Mouse (Mus musculus): ENCODE results near the gene Cyp4a31. TPM values are rescaled to one million over a fixed set of nuclear protein-coding genes. Genes with fewer than 3 reads are reported as not detected.
"Not testable (repeated sequence)": the region's sequence is repeated elsewhere in the genome, so short reads cannot be mapped to it uniquely, and the experiment has no call there.

Cyp4a31 gene
- total RNA-seq (2014; fragmentation: Nextera tagmentation) (not detected in 2 replicates), total RNA-seq (2017) (not detected in 2 replicates)

GRCm38 (mm10) chr4:115563401-115563800 lies at the start of gene Cyp4a31:
Gene Cyp4a31 (plus strand): TSS chr4:115563649.
- ATAC-seq (replicated peaks; ENCODE audit: low FRiP score, low TSS enrichment, poor library complexity, severe bottlenecking) = no peak

DNA sequence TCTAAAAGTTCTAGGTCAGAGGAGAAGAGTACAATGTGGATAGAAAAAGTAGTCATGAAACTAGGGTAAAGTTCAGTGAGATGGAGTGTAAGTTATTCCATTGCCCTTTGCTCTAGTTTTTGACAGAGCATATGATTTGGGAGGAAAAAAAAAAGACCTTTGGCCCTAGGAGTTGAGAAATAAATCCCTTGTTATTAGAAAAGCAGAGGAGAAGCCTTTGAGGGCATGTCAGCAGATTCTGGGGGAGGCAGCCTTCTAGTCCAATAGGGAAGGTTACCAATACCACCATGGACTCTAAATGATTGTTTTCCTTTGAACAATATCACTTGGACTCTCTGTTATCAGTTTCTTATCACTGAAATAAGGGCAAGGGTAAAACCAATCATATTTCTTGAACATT lies 49.5 kb upstream of the Cyp4a31 start:
- not testable (repeated sequence) for ATAC-seq (replicated peaks; ENCODE audit: low FRiP score, low TSS enrichment, poor library complexity, severe bottlenecking)

- ATAC-seq (replicated peaks; ENCODE audit: low FRiP score, low TSS enrichment, poor library complexity, severe bottlenecking) = not testable (repeated sequence)
These were observed 45.4 kb upstream of the Cyp4a31 start, which contains the start of gene Cyp4a10 for GRCm38 (mm10) chr4:115518000-115518399. Gene Cyp4a10 (plus strand): TSS chr4:115518264.

GRCm38 (mm10) chr4:115519444-115519843 lies 44.0 kb upstream of the Cyp4a31 start:
- no peak for ATAC-seq (replicated peaks; ENCODE audit: low FRiP score, low TSS enrichment, poor library complexity, severe bottlenecking)

DNA sequence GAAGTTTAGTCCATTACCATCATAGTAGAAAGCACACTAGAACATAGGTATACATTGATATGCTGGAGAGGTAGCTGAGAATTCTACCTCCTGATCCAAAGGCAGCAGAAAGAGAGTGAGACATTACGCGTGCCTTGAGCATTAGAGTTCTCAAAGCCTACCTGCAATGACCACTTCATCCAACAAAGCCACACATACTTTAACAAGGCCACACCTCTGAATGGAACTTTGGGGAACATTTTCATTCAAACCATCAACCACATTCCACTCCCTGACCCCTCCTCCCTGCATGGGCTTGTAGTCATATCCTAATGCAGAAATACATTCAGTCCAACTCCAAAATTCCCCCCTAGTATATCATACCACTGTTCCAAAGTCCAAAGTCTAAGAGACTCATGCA lies 41.7 kb upstream of the Cyp4a31 start:
- no peak for ATAC-seq (replicated peaks; ENCODE audit: low FRiP score, low TSS enrichment, poor library complexity, severe bottlenecking)

DNA sequence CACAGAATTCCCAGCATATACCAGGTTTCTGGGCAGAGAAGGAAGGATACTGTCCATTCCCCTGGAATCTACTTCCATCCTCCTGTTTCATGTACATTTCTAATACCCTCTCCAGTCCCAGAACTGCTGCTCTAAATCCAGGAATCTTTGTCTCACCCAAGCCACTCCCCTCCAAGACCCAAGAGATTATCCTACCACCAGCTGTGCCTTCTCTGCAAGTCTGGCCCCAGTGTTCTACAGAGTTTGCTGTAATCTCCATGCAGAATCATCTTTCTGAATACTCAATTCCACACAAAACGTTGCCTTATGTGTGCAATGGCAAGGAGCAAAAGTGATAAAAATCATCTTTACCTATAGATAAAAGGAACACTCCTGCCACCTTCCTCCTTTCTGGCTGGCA lies 18.3 kb upstream of the Cyp4a31 start:
- no peak for ATAC-seq (replicated peaks; ENCODE audit: low FRiP score, low TSS enrichment, poor library complexity, severe bottlenecking)

DNA sequence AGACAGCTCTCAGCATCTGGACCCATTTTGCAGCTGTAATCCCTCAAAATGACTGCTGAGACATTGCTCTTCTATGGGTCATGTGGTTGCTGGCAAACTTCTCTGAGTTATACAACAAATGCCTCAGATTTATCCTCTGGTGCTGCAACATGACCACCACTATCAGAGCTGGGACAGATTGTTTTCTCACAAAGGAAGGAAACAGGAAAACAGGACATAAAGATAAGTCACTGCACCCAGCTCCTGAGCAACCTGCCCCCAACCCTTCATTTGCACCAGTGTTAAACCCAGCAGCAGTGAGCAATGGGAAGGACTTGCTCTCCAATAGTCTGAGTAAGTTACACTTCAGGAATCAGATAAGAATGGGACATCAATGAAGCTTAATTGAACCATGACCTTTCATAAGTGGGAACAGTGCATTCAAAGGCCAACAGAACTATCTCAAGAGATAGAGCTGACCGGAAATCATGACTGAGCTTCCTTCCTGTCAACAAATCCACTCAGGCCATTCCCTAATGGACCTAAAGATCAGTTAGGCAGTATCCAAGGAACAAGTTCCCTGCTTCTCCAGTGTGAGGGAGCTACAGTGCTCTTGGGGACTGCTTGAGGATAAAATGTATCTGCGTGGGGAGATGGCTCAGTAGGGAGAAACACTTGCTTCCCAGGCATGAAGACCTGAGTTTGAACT lies 17.2 kb upstream of the Cyp4a31 start:
- no peak for ATAC-seq (replicated peaks; ENCODE audit: low FRiP score, low TSS enrichment, poor library complexity, severe bottlenecking)

DNA sequence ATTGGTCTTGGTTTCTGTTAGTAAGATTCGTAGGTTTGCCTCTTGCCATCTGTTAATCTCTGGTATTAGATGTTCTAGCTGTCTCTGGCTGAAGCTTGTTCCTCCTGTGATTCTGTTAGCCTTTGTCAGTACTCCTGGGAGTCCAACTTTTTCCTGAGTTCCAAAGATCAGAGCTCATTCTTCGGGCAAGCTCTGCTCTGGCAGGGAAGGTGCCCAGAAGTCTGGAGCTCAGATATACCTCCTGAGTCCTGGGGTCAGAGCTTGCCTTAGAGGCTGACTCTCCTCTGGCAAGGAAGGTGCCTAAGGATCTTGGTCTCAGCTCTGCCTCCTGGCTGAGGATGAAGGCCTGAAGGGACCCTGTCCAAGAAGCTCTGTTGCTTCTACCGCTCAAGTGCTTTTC lies 10.7 kb upstream of the Cyp4a31 start:
- no peak for ATAC-seq (replicated peaks; ENCODE audit: low FRiP score, low TSS enrichment, poor library complexity, severe bottlenecking)

- ATAC-seq (replicated peaks; ENCODE audit: low FRiP score, low TSS enrichment, poor library complexity, severe bottlenecking) = no peak
These were observed 7.9 kb upstream of the Cyp4a31 start for GRCm38 (mm10) chr4:115555513-115555912.

DNA sequence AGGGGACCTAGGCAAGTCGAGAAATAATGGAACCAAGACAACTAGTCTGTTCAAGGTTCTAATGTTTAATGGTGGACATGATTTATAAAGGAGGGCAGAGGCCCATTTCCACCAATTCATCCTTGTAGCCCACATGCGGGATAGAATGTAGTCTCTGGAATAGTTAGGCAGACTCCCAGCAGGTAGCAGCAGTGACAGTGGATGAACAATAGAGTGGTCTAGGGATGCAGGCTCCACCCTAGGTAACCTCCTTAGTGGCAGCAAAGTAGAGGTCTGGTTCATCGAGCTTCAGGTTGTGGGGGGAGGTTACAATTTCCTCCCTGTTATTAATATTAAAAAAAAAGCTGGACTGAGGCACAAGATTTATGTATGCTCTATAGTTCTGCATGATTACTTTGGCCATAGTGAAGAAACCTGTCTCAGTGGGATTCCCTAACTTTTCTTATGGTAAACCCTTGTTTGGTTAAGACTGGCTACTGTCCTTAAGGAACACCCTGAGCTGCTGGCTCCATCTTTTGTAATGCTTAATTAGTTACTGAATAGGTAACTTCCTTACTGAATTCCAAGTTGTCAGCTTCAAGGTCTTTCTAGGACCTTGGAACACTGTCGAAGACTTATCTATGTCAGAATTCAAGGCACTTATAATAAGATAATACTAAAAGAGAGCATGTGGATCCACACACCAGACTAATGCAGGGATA lies 5.4 kb upstream of the Cyp4a31 start:
- ATAC-seq (replicated peaks; ENCODE audit: low FRiP score, low TSS enrichment, poor library complexity, severe bottlenecking) = no peak

DNA sequence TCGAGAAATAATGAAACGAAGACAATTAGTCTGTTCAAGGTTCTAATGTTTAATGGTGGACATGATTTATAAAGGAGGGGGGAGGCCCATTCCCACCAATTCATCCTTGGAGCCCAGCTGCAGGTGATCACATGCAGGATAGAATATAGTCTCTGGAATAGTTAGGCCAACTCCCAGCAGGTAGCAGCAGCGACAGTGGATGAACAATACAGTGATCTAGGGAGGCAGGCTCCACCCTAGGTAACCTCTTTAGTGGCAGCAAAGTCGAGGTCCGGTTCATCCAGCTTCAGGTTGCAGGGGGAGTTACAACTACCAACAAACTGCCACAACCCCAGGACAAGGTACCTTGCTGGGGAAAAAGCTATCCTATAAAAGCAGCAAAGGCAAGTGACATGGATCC lies 2.2 kb upstream of the Cyp4a31 start:
- ATAC-seq (replicated peaks; ENCODE audit: low FRiP score, low TSS enrichment, poor library complexity, severe bottlenecking) = not testable (repeated sequence)

DNA sequence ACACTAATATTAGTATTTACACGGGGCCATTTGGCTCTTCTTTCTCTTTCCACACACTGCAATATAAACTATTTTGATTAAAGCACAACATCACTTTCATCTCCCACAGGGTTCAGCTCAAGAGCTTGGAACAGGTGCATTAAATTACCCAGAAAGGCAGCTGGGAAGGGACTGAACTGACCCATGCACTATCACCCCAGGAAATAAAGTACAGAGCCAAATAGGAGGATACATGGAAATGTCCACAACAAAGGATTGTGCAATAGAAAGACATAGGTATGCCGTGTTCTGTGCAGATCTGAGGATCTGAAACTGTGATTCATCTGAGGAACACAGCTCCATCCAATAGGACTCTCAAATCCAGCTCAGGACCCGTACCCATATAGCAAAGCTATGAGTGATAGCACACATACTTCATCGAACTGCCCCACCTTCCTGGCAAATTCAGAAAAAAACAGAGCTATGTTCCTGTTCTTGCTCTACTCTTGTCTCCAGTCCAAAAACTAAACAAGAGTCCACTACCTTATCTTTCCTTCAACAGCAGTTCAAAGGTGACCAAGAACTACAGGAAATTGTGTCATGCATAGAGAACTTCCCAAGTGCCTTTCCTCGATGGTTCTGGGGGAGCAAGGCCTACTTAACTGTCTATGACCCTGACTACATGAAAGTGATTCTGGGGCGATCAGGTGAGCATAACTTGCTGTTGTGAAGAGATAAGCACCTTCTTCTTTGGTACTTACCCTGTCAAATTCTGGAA lies 1.2 kb downstream of the Cyp4a31 start:
- ATAC-seq (replicated peaks; ENCODE audit: low FRiP score, low TSS enrichment, poor library complexity, severe bottlenecking) = not testable (repeated sequence)

GRCm38 (mm10) chr4:115575255-115575654 lies 11.8 kb downstream of the Cyp4a31 start:
- no peak for ATAC-seq (replicated peaks; ENCODE audit: low FRiP score, low TSS enrichment, poor library complexity, severe bottlenecking)

- ATAC-seq (replicated peaks; ENCODE audit: low FRiP score, low TSS enrichment, poor library complexity, severe bottlenecking) = no peak
These were observed 12.3 kb downstream of the Cyp4a31 start for GRCm38 (mm10) chr4:115575776-115576175.

DNA sequence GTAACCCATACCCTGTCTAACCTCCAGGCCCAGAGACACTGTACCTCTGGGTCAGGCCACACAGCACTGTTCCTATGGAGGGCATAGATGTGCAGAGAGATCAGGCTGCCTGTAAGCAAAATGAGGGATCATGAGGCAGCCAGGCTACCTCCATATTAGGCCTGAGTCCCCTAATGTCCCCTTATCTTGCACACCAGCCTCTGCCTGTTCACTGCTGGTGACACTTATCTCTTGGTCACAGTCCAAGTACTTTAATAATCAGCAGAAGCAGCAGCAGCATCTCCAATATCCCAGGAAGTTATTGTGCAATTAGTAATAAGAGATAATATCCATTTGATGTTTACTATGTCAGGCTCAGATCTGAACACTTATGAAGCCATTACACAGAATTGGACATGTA lies 19.6 kb downstream of the Cyp4a31 start:
- ATAC-seq (replicated peaks; ENCODE audit: low FRiP score, low TSS enrichment, poor library complexity, severe bottlenecking) = peak; percentile 100

DNA sequence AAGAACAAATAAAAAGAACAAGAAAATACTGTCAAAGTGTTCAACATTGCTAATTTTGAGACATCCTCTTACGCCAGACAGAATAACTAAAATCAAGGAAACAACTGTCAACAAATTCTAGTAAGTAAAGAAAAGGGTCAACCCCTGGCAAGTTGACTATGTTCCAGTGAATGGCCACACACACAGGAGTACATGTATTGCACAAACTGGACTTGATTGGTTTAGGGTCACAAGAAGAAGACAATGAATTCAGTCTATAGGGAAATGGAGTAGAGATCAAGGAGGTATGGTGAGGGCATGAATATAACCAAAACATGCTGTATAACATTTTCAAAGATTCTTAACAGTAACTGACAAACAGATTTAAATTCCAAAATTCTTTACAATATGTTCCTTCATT lies 32.9 kb downstream of the Cyp4a31 start:
- ATAC-seq (replicated peaks; ENCODE audit: low FRiP score, low TSS enrichment, poor library complexity, severe bottlenecking) = no peak

DNA sequence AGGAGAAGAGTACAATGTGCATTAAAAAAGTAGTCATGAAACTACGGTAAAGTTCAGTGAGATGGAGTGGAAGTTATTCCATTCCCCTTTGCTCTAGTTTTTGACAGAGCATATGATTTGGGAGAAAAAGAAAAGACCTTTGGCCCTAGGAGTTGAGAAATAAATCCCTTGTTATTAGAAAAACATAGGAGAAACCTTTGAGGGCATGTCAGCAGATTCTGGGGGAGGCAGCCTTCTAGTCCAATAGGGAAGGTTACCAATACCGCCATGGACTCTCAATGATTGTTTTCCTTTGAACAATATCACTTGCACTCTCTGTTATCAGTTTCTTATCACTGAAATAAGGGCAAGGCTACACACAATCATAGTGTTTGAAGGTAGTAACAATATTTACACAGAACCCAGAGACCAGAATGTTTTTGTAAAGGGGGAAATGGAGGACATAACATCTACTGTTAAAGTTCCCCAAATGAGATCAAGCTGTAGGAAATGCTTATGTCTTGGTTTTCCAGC lies 33.4 kb downstream of the Cyp4a31 start:
- no peak for ATAC-seq (replicated peaks; ENCODE audit: low FRiP score, low TSS enrichment, poor library complexity, severe bottlenecking)

GRCm38 (mm10) chr4:115600611-115601010 lies 37.2 kb downstream of the Cyp4a31 start, which contains the start of gene Cyp4a32:
Gene Cyp4a32 (plus strand): TSS chr4:115600969.
- ATAC-seq (replicated peaks; ENCODE audit: low FRiP score, low TSS enrichment, poor library complexity, severe bottlenecking) = not testable (repeated sequence)

- ATAC-seq (replicated peaks; ENCODE audit: low FRiP score, low TSS enrichment, poor library complexity, severe bottlenecking) = no peak
These were observed 50.6 kb downstream of the Cyp4a31 start for GRCm38 (mm10) chr4:115614005-115614404.

- ATAC-seq (replicated peaks; ENCODE audit: low FRiP score, low TSS enrichment, poor library complexity, severe bottlenecking) = peak; percentile 78
These were observed 62.1 kb downstream of the Cyp4a31 start for GRCm38 (mm10) chr4:115625560-115625959.

All from megakaryocyte-erythroid progenitor cell, adult 5-6 weeks (primary cell).